Mouse (Mus musculus): ENCODE measurements at regions not wholly inside any gene's neighbourhood (a gene's known extent, or its start where the extent isn't known, plus 50 kb on each side); places are given as distances from the start of the nearest gene placed in this dataset.

DNA sequence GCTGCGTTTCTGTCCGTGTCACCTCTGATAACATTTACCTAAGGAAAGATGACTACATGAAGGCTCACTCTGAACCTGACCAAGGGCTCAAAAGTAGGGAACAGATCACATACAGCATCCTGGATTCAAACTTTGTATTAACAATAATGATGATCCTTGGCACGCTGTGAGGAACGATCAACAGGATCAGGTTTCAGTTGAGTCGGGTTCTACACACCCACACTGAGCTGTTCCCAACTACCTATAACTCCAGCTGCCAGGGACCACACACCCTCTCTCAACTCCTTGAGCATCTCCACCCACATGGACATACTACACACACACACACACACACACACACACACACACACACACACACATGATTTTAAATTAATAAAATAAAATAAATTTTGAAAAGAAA, 107.0 kb downstream of the Edn3 start:
- H3K27ac ChIP-seq: no peak overlapping the region
- WGBS (ENCODE audit: insufficient replicate concordance): 68% methylated on average over 5 of the region's 5 CpGs

DNA sequence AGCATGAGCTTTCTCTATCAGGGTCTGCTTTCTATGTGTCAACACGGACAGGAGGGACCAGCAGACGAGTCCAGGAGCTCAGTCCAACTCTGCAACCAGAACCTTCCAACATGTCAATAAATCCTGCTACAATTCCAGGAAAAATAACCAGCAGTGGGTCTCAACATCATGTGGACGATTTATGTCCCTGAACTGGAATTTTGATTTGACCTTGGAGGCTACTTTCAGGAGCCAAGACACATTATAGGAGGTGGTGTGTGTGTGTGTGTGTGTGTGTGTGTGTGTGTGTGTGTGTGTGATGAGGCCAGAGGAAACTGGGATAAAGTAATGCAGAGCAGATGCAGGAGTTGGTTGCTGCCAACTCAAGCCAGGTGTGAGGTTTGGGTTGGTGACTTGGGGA, 107.8 kb downstream of the Edn3 start:
- ATAC-seq (ENCODE audit: low read depth) (no peak), DNase-seq (no peak)
- H3K4me3 ChIP-seq (replicated peaks): no peak overlapping the region
- H3K4me2 ChIP-seq: no peak overlapping the region
- no peaks in the 10 kb centered on the region for H3K27me3 ChIP-seq
- H3K4me1 ChIP-seq (replicated peaks): no peaks in the 10 kb centered on the region
- H3K36me3 ChIP-seq: no peaks in the 10 kb centered on the region
- H3K9ac ChIP-seq: no peak overlapping the region
- no peaks in the 10 kb centered on the region for H3K9me3 ChIP-seq (replicated peaks)
- no peak overlapping the region for H3K27ac ChIP-seq
- 46% methylated on average over 3 of the region's 3 CpGs for WGBS (ENCODE audit: insufficient replicate concordance)

More for the DNA sequence above, 107.0 kb downstream of the Edn3 start:
- ATAC-seq (ENCODE audit: low read depth): no peak
- H3K9me3 ChIP-seq (replicated peaks): no peaks in the 10 kb centered on the region
- H3K4me1 ChIP-seq (replicated peaks): no peaks in the 10 kb centered on the region
- no peaks in the 10 kb centered on the region for H3K36me3 ChIP-seq
- H3K9ac ChIP-seq: no peak overlapping the region
- DNase-seq: no peak
- H3K4me2 ChIP-seq: no peak overlapping the region
- no peak overlapping the region for H3K4me3 ChIP-seq (replicated peaks)
- H3K27me3 ChIP-seq: no peaks in the 10 kb centered on the region

DNA sequence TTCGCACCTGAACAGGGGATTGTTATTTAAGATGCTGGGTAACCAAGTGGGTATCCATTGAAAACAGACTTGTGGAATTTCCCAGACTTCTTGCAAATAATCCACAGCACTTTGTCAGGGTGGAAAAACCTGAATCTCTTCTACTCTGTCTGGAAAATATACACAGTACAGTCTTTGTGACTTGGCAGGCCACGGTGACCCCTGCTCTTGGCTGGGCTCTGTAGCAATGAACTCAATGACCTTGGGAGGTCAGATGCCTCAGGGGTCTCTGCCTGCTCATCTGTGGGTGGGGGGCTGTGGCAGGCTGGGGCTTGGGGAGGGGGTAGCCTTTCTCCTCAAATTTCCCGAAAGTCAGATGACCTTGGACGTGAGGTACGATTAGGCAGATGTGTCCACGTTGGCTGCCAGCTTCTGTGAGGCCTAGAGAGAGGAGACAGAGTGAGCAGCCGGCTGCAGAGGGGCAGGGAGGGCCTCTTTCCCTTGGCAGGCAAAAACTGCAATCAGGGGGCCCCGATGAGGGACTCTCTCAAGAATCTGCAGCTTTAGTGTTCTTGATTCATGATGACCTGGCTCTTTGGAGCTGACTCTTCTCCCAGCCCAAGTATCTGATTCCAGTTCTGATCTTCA, 108.4 kb downstream of the Edn3 start:
- H3K27me3 ChIP-seq: no peaks in the 10 kb centered on the region
- H3K4me3 ChIP-seq (replicated peaks): no peak overlapping the region
- no peak overlapping the region for H3K9ac ChIP-seq
- H3K4me2 ChIP-seq: no peak overlapping the region
- no peaks in the 10 kb centered on the region for H3K9me3 ChIP-seq (replicated peaks)
- no peaks in the 10 kb centered on the region for H3K36me3 ChIP-seq
- ATAC-seq (ENCODE audit: low read depth) (no peak), DNase-seq (no peak)
- H3K4me1 ChIP-seq (replicated peaks): no peaks in the 10 kb centered on the region
- 49% methylated on average over 8 of the region's 8 CpGs for WGBS (ENCODE audit: insufficient replicate concordance)
- H3K27ac ChIP-seq: no peak overlapping the region

DNA sequence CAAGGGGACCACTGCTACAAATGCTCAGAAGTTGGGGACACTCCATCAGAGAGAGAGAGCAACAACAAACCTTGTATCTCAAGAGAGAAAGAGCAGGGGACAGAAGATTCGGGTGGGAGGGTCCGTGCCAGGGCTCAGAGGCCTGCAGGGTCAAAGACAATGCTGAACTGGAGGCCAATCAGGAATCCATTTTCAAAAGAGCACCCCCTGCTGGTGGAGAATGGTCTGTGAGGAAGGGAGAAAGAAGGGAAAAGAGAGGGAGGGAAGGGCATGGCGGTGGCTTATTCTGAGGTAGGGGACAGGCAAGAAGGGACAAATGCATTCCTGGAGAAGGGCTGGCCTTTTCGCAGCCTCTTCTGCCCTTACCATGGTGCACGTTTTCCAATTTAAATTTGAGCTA, 109.9 kb downstream of the Edn3 start:
- DNase-seq: no peak

DNA sequence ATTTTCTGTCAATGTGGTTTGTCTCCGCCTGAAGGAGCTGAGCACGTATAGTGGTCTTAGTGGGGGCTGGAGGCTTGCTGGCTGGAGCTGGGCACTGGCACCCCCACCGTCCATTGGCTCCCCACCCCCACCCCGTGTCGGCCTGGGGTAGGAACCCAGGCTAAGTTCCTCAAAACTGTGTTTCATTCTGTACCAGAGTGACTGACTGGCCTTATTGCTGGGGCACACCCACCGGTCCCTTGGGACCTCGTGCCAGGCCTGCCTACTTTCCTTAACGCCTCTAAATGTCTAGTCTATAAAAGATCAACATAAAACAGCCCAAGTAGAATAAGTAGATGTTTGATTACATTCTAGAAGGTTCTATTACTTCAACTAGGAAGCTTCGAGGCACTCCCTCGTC, 110.8 kb downstream of the Edn3 start:
- ATAC-seq (ENCODE audit: low read depth) (no peak), DNase-seq (no peak)
- Histone ChIP-seq H3K9ac (no peak overlapping the region), H3K27ac (no peak overlapping the region), H3K27me3 (no peaks in the 10 kb centered on the region), H3K4me3 (replicated peaks) (no peak overlapping the region), H3K4me1 (replicated peaks) (no peaks in the 10 kb centered on the region), H3K9me3 (replicated peaks) (no peaks in the 10 kb centered on the region), H3K4me2 (no peak overlapping the region), H3K36me3 (no peaks in the 10 kb centered on the region)
- 44% methylated on average over 10 of the region's 10 CpGs for WGBS (ENCODE audit: insufficient replicate concordance)

More for the DNA sequence above, 109.9 kb downstream of the Edn3 start:
- Histone ChIP-seq H3K9ac (no peak overlapping the region), H3K27me3 (no peaks in the 10 kb centered on the region), H3K27ac (no peak overlapping the region), H3K9me3 (replicated peaks) (no peaks in the 10 kb centered on the region), H3K4me3 (replicated peaks) (no peak overlapping the region), H3K4me2 (no peak overlapping the region), H3K36me3 (no peaks in the 10 kb centered on the region), H3K4me1 (replicated peaks) (no peaks in the 10 kb centered on the region)
- 58% methylated on average over 5 of the region's 5 CpGs for WGBS (ENCODE audit: insufficient replicate concordance)
- ATAC-seq (ENCODE audit: low read depth): no peak

DNA sequence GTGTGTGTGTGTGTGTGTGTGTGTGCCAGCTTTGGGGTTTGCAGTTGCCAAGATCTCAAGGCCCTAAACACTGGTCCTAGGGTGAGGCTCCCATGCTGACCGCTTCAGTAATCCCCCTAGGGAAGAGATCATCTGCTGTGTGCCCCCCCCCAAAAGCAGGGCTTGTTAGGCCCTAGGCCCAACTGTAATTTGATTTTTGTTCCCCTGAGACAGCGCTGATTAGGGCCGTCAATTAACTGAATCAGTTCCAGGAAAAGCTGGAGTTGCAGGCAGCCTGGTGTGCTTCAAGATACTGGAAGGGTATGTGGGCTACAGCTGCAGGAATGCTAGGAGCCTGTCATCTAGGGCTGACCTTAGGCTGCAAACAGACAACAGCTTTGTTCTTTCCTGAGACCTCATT, 111.4 kb downstream of the Edn3 start:
- 67% methylated on average over 3 of the region's 3 CpGs for WGBS (ENCODE audit: insufficient replicate concordance)
- Histone ChIP-seq H3K27me3 (no peaks in the 10 kb centered on the region), H3K4me2 (no peak overlapping the region), H3K36me3 (no peaks in the 10 kb centered on the region), H3K9me3 (replicated peaks) (no peaks in the 10 kb centered on the region), H3K4me3 (replicated peaks) (no peak overlapping the region), H3K9ac (no peak overlapping the region), H3K4me1 (replicated peaks) (no peaks in the 10 kb centered on the region), H3K27ac (no peak overlapping the region)
- no peak for ATAC-seq (ENCODE audit: low read depth)
- no peak for DNase-seq

DNA sequence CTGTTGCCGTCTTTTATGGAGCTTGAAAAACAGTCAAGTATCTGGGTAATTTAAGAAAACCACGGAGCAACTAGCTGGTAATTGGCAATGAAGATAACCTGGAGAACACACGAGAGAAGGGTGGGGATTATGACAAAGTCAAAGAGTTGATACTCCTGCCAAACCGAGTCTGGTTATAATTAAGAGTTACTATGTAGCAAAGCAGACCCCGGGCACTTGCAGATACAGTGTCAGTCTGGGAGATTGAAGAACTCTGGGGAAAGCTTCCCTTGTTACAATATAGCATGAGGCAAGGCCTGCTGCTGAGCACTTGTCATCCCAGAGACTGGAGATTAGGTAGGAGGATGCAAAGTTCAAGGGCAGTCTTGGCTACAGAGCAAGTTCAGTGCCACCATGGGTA, 116.5 kb downstream of the Edn3 start:
- no peaks in the 10 kb centered on the region for H3K4me1 ChIP-seq (replicated peaks)
- H3K9me3 ChIP-seq (replicated peaks): no peaks in the 10 kb centered on the region
- no peaks in the 10 kb centered on the region for H3K36me3 ChIP-seq
- no peak overlapping the region for H3K4me3 ChIP-seq (replicated peaks)
- H3K9ac ChIP-seq: no peak overlapping the region
- no peak overlapping the region for H3K27ac ChIP-seq
- 43% methylated on average over 5 of the region's 5 CpGs for WGBS (ENCODE audit: insufficient replicate concordance)
- DNase-seq (no peak), ATAC-seq (ENCODE audit: low read depth) (no peak)
- H3K27me3 ChIP-seq: no peaks in the 10 kb centered on the region
- no peak overlapping the region for H3K4me2 ChIP-seq

DNA sequence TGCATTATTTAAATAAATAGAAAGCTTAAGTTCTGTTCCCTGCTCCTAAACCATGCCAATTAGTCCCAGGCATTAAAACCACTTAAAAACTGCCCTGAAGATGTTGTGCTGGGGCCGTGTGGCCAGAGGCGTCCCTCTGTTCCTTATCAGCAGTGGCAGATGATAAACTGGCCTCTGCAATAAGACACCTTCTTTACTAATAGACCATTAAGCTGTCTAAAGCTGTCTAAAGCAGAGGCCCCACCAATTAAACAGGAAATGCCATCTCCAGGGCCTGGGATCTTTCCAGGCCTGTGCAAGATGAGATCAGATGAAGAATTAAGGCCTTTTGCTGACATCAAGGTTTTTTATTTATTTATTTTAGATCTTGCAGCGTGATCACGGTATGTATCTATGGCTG, 118.6 kb downstream of the Edn3 start:
- H3K27ac ChIP-seq: no peak overlapping the region
- no peaks in the 10 kb centered on the region for H3K9me3 ChIP-seq (replicated peaks)
- no peaks in the 10 kb centered on the region for H3K4me1 ChIP-seq (replicated peaks)
- no peaks in the 10 kb centered on the region for H3K27me3 ChIP-seq
- DNase-seq (no peak), ATAC-seq (ENCODE audit: low read depth) (no peak)
- H3K36me3 ChIP-seq: no peaks in the 10 kb centered on the region
- H3K4me2 ChIP-seq: no peak overlapping the region
- WGBS (ENCODE audit: insufficient replicate concordance): 40% methylated on average over 4 of the region's 4 CpGs
- no peak overlapping the region for H3K9ac ChIP-seq
- no peak overlapping the region for H3K4me3 ChIP-seq (replicated peaks)

DNA sequence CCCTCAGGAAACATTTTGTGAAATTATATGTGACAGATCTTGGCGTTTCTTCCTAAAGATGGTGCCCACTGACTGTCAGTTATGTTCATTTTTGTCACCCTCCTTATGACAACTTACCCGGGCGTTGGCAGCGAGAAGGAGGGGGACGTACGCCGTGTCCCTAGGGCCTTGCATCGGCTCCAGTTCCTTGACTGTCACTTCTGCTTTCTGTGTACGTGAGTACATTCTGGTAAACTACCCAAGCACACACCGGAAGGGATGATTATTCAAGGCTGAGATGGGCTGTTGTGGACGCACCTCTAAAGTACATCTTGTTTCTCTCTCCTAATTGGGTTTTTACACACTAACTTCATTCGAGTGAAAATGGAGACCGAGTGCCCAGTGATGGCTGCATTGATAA, 120.2 kb downstream of the Edn3 start:
- ATAC-seq (ENCODE audit: low read depth) (no peak), DNase-seq (no peak)
- Histone ChIP-seq H3K9ac (no peak overlapping the region), H3K4me3 (replicated peaks) (no peak overlapping the region), H3K4me2 (no peak overlapping the region), H3K9me3 (replicated peaks) (no peaks in the 10 kb centered on the region), H3K4me1 (replicated peaks) (no peaks in the 10 kb centered on the region), H3K27me3 (no peaks in the 10 kb centered on the region), H3K36me3 (no peaks in the 10 kb centered on the region), H3K27ac (no peak overlapping the region)
- WGBS (ENCODE audit: insufficient replicate concordance): 56% methylated on average over 13 of the region's 13 CpGs

DNA sequence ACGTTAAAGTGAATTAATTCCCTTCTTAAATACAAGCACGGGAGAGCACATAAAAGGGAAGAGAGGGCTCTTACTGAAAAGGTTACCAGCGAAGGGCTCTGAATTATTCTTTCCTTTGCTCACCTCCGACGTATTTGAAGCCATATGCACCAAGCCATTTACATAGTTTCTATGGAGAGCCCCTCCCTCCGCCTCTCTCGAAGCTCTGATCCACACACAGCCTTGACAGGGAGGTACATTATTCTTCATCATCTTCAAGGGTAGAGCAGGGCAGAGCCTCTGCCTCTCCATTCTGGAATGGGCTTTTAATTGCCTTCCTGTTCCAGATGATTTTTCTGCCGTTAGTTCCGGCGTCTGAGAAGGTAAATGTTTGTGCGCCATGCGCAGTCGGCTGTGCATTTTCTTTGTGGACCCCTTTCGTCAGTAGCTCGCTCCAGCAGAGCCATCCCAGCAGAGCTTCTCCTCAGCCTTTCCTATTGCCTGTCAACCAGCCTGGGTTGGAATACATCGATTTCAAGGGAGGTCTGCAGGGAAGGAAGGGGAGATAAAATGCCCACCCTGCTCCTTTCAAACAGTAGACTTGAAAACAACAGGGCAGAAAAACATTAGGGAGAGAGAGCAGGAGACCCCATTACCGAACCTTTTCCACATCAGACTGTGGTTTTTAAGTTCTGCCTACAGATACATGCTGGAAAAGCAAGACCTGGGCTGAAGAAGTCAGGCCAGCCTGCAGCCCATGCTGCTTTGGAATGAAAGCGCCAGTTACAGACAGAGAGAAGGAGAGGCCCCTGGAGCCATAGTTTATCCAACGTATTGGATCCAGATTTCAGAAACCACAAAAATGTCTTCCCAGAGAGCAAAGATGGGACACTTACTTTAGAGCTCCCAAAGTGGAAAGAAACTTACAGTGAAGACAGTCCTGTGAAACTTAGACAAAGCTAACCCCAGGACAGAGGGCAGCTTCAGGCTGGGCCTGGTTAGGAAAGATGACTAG, 124.1 kb downstream of the Edn3 start:
- no peaks in the 10 kb centered on the region for H3K36me3 ChIP-seq
- DNase-seq (no peak), ATAC-seq (ENCODE audit: low read depth) (no peak)
- 69% methylated on average over 19 of the region's 19 CpGs for WGBS (ENCODE audit: insufficient replicate concordance)
- H3K9me3 ChIP-seq (replicated peaks): no peaks in the 10 kb centered on the region
- no peak overlapping the region for H3K4me2 ChIP-seq
- no peaks in the 10 kb centered on the region for H3K27me3 ChIP-seq
- no peak overlapping the region for H3K4me3 ChIP-seq (replicated peaks)
- H3K27ac ChIP-seq: no peak overlapping the region
- H3K9ac ChIP-seq: no peak overlapping the region
- H3K4me1 ChIP-seq (replicated peaks): no peaks in the 10 kb centered on the region

DNA sequence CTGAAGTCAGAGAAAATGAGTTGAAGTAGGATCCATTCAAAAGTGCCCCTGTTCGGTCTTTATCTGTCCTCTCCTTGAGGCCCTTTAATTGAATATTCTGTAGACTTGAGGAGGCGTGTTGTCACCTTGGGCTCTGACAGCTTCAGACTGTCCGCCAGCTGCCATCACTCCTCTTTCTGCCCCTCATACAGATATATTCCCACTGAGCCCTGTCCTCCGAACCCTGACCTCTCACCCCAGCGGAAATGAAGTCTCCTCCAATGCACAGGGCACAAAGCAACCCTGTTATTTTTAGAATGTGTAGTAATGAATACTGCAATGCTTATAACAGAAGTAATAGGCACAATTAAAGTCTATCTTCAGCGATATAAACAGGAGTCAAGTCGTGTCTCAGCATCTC, 117.4 kb upstream of the Gm14444 start:
- H3K36me3 ChIP-seq: no peaks in the 10 kb centered on the region
- 65% methylated on average over 7 of the region's 7 CpGs for WGBS (ENCODE audit: insufficient replicate concordance)

DNA sequence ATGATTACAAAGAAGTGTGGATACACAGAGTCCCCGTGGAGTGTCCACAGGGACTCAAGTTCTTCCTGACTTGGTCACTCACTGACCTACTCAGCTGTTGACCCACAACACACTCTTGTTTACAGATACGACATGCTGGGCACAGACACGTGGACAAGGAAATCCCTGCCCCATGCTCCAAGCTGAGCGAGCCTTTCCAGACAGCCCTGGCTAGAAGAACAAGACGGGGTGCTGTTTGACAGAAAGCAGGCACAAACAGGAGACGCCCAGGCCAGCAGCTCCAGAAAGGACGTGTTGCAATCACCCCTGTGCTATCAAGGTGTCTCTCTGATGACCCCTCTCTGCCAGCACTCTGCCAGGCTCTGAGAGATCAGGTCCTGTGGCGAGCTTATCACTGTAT, 112.6 kb upstream of the Gm14444 start:
- Histone ChIP-seq H3K9ac (no peak overlapping the region), H3K4me3 (replicated peaks) (no peak overlapping the region), H3K27ac (no peak overlapping the region), H3K36me3 (no peaks in the 10 kb centered on the region), H3K9me3 (replicated peaks) (no peaks in the 10 kb centered on the region), H3K4me2 (no peak overlapping the region), H3K4me1 (replicated peaks) (no peaks in the 10 kb centered on the region), H3K27me3 (no peaks in the 10 kb centered on the region)
- ATAC-seq (ENCODE audit: low read depth) (no peak), DNase-seq (no peak)
- WGBS (ENCODE audit: insufficient replicate concordance): 35% methylated on average over 8 of the region's 8 CpGs

More for the DNA sequence above, 117.4 kb upstream of the Gm14444 start:
- H3K27ac ChIP-seq: no peak overlapping the region
- ATAC-seq (ENCODE audit: low read depth) (no peak), DNase-seq (no peak)
- no peak overlapping the region for H3K4me3 ChIP-seq (replicated peaks)
- no peaks in the 10 kb centered on the region for H3K4me1 ChIP-seq (replicated peaks)
- H3K4me2 ChIP-seq: no peak overlapping the region
- H3K27me3 ChIP-seq: no peaks in the 10 kb centered on the region
- H3K9me3 ChIP-seq (replicated peaks): no peaks in the 10 kb centered on the region
- no peak overlapping the region for H3K9ac ChIP-seq
